Mouse (Mus musculus) cerebellum, adult 2 months (tissue): Measurements from ENCODE around the gene Nkain2. TPM values are rescaled to one million over a fixed set of nuclear protein-coding genes. Genes with fewer than 3 reads are reported as not detected.
"Not testable (repeated sequence)": the region's sequence is repeated elsewhere in the genome, so short reads cannot be mapped to it uniquely, and the experiment has no call there.

ENCODE experiments used
- DNase-seq, 2 experiments: peaks; one replicate each; pipeline ENCODE4 v3.0.0; 2021
- H3K27ac ChIP-seq: fragments of 200-500 bp; 2 replicates; pipeline ENCODE4 v1.5.1; 2012; ENCODE audit warnings: low read length, control low read depth, inconsistent platforms; ENCODE audit not compliant: insufficient read depth
- H3K27me3 ChIP-seq: fragments of 200-500 bp; 2 replicates; pipeline ENCODE4 v1.6.1; 2012; ENCODE audit warnings: inconsistent platforms, mild to moderate bottlenecking, low read length, moderate library complexity; ENCODE audit not compliant: control insufficient read depth, insufficient read depth
- H3K4me1 ChIP-seq: fragments of 200-500 bp; 2 replicates; pipeline ENCODE4 v1.6.1; 2011; ENCODE audit warnings: low read length; ENCODE audit not compliant: control insufficient read depth, insufficient read depth
- H3K4me3 ChIP-seq: fragments of 200-500 bp; replicated peaks from 2 replicates; pipeline ENCODE3; 2011; ENCODE audit warnings: mild to moderate bottlenecking, low read depth, low read length, control low read depth; ENCODE audit not compliant: insufficient read depth
- CTCF ChIP-seq: fragments of 200-500 bp; IDR thresholded peaks from 2 replicates; pipeline ENCODE4 v1.5.1; 2011; ENCODE audit warnings: low read depth, mild to moderate bottlenecking, control low read depth, low read length, moderate library complexity, borderline replicate concordance; ENCODE audit not compliant: insufficient read depth
- POLR2A ChIP-seq: fragments of 200-500 bp; IDR thresholded peaks from 2 replicates; pipeline ENCODE4 v1.6.1; 2011; ENCODE audit warnings: low read length, control low read depth, borderline replicate concordance; ENCODE audit not compliant: insufficient read depth
- WGBS: fragments of 180-500 bp; shearing (Covaris S2); methylation state at CpG from one replicate; pipeline ENCODE4 v1.1.7; 2018; 5-methylcytosine and 5-hydroxymethylcytosine counted together
- polyA plus RNA-seq: library from polyadenylated mRNA; depleted of rRNA; stranded (reverse); fragments of >200 nt; gene quantifications from 2 replicates; pipeline ENCODE4 v1.2.3, GENCODE M21; 2012

Nkain2 gene
- polyA plus RNA-seq, 1 experiment, result 15.8 TPM

DNA sequence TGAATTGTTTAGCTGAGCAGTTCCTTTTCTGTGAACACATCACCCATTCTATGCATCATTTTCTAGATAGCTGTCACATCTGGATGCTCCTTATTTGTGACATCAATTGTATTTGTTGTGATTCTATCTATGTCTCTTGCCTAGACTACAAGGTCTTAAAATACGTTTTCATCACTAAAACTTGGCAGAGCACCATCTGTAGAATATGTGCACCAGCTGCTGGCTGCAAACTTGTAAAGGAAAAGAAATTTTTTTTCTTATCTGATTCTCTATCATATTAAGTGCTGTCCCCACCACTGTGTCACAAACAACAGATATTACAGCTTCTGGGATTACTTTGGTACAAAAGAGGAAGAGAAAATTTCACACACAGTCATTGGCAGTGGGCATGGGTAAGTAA, 860.3 kb downstream of the Nkain2 start:
- H3K27me3 ChIP-seq, result no peaks in the 10 kb centered on the region
- 16% methylated on average over 1 of the region's 1 CpGs for WGBS
- DNase-seq, result no peak
- TF ChIP-seq POLR2A (no peak), CTCF (no peak)
- no peaks in the 10 kb centered on the region for H3K4me1 ChIP-seq
- H3K27ac ChIP-seq, result no peak overlapping the region
- H3K4me3 ChIP-seq, result no peak overlapping the region

DNA sequence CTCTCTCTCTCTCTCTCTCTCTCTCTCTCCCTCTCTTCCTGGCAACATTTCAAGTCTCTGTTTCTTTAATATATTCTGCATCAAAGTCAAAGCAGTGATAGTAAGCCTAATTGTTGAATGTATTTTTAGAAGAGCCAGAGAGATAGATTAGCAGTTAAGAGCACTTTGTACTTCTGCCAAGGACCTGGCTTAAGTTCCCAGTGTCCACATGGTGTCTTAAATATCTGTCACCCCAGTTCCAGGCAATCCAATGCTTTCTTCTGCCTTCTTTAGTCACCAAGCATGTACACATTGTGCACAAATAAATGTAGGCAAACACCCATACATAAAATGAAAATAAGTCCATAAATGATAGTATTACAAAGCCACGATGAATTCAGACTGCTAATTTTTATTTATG, 871.9 kb downstream of the Nkain2 start:
- TF ChIP-seq CTCF, result no peak
- no peak for TF ChIP-seq POLR2A
- H3K4me1 ChIP-seq, result no peaks in the 10 kb centered on the region
- H3K4me3 ChIP-seq, result no peak overlapping the region
- no peaks in the 10 kb centered on the region for H3K27me3 ChIP-seq
- WGBS, result 26% methylated on average over 1 of the region's 1 CpGs
- no peak overlapping the region for H3K27ac ChIP-seq
- no peak for DNase-seq

DNA sequence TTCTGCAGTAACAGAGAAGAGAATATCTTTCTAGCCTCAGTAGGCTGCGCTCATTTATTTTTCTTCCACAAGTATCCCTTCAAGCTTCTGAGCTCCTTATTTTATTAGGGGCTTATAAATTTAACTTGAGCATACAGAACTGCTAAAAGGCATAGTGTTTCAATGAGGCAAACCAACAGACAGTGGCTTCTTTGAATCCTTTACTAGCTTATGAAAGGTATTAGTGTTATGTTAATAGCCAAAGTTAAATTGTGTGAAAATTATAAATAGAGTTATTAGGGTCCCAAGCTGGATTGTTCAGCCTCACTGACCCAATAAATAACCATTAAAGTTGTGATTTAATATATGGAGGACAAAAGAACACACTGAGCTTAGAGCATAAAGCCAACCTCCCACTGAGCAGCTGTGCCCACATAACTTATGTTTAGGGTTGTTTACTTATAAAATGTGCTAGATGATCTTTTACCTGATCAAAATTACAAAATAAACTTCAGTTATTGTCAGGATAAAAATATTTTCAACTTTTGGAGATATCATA, 889.0 kb downstream of the Nkain2 start:
- no peaks in the 10 kb centered on the region for H3K4me1 ChIP-seq
- no peak overlapping the region for H3K27ac ChIP-seq
- no peak for TF ChIP-seq POLR2A
- TF ChIP-seq CTCF, result no peak
- no peak for DNase-seq
- no peak overlapping the region for H3K4me3 ChIP-seq
- no peaks in the 10 kb centered on the region for H3K27me3 ChIP-seq
- 94% methylated on average over 1 of the region's 1 CpGs for WGBS

DNA sequence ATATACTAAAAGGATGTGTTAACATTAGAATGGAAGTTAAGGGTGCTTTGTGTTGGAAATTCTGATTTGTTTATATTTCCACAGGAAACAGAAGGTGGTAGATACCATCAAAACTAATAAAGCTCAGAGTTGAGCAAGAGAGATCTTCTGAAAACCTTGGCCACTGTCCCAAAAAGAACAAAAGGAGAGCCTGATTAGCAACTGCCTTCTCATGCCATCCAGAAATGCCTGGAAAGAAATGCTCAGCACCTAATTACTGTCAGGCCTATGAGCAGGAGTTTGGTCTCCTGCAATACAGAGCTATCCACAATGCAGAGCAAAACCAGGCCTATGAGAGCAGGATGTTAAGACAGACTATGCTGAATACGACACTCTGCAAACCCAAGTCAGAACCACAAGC, 897.1 kb downstream of the Nkain2 start:
- DNase-seq, result no peak
- no peak overlapping the region for H3K27ac ChIP-seq
- H3K4me1 ChIP-seq, result no peaks in the 10 kb centered on the region
- 38% methylated on average over 1 of the region's 1 CpGs for WGBS
- H3K4me3 ChIP-seq, result no peak overlapping the region
- no peaks in the 10 kb centered on the region for H3K27me3 ChIP-seq
- TF ChIP-seq CTCF, result no peak
- TF ChIP-seq POLR2A, result no peak

DNA sequence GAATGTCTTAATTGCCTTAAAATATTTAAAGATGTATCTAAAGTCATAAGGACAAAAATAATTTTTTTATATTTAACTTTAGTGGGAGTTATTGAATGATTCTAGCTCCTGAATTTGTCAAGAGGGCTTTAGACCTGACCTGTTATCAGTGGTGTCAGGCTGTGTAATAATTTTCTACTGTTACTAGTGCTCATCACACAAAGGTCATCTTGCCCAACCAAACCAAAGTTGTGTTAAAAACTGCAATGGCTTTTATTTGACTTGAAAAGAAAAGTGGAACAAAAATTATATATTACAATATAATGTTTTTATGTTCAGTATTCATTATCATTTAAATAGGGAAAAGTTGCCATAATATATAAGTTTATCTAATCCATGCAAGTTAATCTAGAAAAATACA, 911.9 kb downstream of the Nkain2 start:
- TF ChIP-seq POLR2A (no peak), CTCF (no peak)
- DNase-seq, result no peak
- no peaks in the 10 kb centered on the region for H3K4me1 ChIP-seq
- no peak overlapping the region for H3K4me3 ChIP-seq
- H3K27ac ChIP-seq, result no peak overlapping the region
- H3K27me3 ChIP-seq, result no peaks in the 10 kb centered on the region

DNA sequence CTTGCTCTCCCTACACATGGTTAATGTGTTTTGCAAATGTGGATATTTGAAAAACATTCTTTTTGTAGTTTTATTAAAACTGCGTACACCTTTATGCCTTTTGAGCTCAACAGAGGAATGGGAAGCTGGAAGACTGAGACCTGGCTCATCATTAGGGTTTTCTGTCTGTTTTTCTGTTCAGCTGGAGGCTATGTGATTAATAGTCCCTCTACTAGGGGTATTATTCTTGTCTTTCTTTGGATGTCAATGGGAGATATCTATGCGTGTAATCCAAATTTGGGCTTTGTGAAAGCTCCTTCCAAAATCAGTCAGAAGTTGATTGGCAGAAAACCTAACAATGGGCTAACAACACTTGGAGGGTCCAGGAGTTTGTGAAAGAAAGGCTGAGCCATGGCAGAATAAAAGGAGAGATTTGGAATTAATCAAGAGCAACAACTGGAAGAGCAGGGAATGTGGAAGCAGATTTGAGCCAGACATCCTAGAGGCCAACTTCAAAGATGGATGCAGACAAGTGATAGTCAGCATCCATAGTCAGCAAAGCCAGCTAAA, 943.0 kb downstream of the Nkain2 start:
- Histone ChIP-seq H3K27me3 (no peaks in the 10 kb centered on the region), H3K4me3 (no peak overlapping the region), H3K27ac (no peak overlapping the region), H3K4me1 (no peaks in the 10 kb centered on the region)
- 46% methylated on average over 2 of the region's 2 CpGs for WGBS
- DNase-seq, result no peak
- TF ChIP-seq POLR2A (no peak), CTCF (no peak)

DNA sequence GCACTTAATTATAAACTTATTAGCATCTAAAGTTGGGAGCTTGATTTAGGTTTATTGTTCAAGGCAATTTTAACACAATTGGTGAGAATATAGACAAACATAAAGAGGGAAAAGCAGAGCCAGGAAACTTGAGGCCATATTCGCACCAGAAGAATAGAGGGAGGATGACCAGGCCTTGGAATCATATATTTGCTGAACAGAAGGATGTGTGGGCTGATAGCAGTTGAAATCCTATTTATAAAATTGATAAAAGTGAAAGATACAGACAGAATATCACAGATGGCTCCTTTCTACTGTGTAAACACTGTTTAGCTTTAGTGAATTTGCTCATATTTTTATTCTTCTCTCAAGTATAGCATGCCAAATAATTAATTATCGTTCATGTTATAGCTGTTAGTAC, 958.3 kb downstream of the Nkain2 start:
- TF ChIP-seq CTCF (no peak), POLR2A (no peak)
- no peak for DNase-seq
- H3K27me3 ChIP-seq, result no peaks in the 10 kb centered on the region
- no peak overlapping the region for H3K27ac ChIP-seq
- WGBS, result 94% methylated on average over 2 of the region's 2 CpGs
- H3K4me3 ChIP-seq, result no peak overlapping the region
- H3K4me1 ChIP-seq, result no peaks in the 10 kb centered on the region

DNA sequence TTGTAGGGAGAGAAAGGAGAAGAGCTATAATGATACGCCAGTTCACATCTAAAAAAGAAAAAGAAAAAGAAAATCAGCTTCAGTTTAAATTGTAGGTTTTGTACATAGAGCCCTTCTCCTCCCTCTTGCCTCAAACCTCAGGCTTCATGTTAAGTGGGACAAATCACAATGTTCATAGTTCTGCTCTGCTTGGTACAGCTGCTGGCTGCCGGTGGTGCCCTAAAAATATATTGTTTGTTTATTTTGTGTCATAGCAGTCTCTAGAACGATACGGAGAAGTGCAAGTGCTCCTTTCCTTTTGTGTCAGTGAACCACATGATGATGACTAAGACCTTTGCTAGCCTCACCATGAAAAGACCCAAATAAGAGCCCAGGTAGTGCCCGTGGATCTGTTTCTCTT, 962.6 kb downstream of the Nkain2 start:
- H3K4me3 ChIP-seq, result no peak overlapping the region
- H3K27me3 ChIP-seq, result no peaks in the 10 kb centered on the region
- H3K4me1 ChIP-seq, result no peaks in the 10 kb centered on the region
- peak in 1 of 2 experiments; percentile 0 for DNase-seq
- no peak overlapping the region for H3K27ac ChIP-seq
- TF ChIP-seq CTCF (no peak), POLR2A (no peak)
- WGBS, result 82% methylated on average over 5 of the region's 5 CpGs

DNA sequence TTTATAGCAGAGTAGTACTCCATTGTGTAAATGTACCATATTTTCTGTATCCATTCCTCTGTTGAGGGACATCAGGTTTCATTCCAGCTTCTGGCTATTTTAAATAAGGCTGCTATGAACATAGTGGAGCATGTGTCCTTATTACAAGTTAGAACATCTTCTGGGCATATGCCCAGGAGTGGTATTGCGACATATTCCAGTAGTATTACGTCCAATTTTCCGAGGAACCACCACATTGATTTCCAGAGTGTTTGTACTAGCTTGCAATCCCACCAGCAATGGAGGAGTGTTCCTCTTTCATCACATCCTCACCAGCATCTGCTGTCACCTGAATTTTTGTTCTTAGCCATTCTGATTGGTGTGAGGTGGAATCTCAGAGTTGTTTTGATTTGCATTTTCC, 969.4 kb downstream of the Nkain2 start:
- H3K4me3 ChIP-seq, H3K4me1 ChIP-seq, DNase-seq, H3K27ac ChIP-seq, H3K27me3 ChIP-seq: not testable (repeated sequence)
- 87% methylated on average over 3 of the region's 3 CpGs for WGBS
